Mouse (Mus musculus): Measurements from ENCODE around the gene Lrpprc. TPM values are rescaled to one million over a fixed set of nuclear protein-coding genes. Genes with fewer than 3 reads are reported as not detected.

Lrpprc gene
- total and polyA plus RNA-seq, 3 experiments = 54.4 to 73.8 (median 65.9) TPM

DNA sequence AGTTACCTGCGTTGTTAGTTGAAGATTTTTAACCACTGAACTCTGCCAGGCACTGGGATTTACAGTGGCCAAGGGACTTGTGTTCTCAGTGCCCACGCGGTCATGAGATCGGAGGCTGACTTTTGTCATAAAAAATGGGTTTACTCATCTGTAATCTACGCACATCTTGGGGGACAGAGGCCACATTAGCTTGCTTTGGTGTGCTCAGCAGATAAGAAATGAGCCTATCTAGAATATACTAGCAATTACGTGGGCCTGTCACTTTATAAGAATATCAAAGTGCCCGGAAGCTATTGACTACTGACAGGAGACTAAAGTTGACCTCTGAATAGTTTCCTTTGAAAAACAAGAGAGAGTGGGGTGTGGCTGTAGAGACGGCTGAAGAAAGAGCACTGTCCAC, 131.6 kb downstream of the Lrpprc start:
- H3K9ac ChIP-seq (ENCODE audit: insufficient read depth, low read depth) = no peak overlapping the region
- H3K4me2 ChIP-seq (ENCODE audit: insufficient read depth, low read depth, poor library complexity, severe bottlenecking) = no peak overlapping the region
- no peaks in the 10 kb centered on the region for H3K9me3 ChIP-seq (replicated peaks; ENCODE audit: low read length)
- H3K36me3 ChIP-seq (replicated peaks in 1 of 2; ENCODE audit: control insufficient read depth in 1 of 2, insufficient read depth in 1 of 2, low read length in 1 of 2) = peaks cover 0 to 2% of the 10 kb centered on the region in 2 experiments
- H3K27me3 ChIP-seq (replicated peaks) = no peaks in the 10 kb centered on the region
- H3K79me2 ChIP-seq (replicated peaks; ENCODE audit: control insufficient read depth, extremely low read depth, insufficient read depth, poor library complexity, severe bottlenecking) = no peaks in the 10 kb centered on the region
- dilution Hi-C loops (cut with MboI; ENCODE audit: extremely low pct_ligation_motif_present, extremely low pct_unique_long_range_greater_than_20kb, low sequenced_read_pairs) (no loop called here), in situ Hi-C loops (cut with MboI; ENCODE audit: low pct_ligation_motif_present, low pct_unique_long_range_greater_than_20kb, low sequenced_read_pairs) (no loop called here)
- H3K4me3 ChIP-seq (replicated peaks in 1 of 3; ENCODE audit: low read depth in 2 of 3, low read length in 2 of 3, poor library complexity in 1 of 3) = no peak overlapping the region
- no peak for DNase-seq (ENCODE audit: extremely low read depth)
- TF ChIP-seq MAZ (IDR thresholded peaks at IDR 0.05; ENCODE audit: low read depth, low read length) = no peak
- no peak for TF ChIP-seq PAX5 (IDR thresholded peaks at IDR 0.05; ENCODE audit: low read length)
- no peak for TF ChIP-seq MAX (IDR thresholded peaks at IDR 0.05; ENCODE audit: low read length)
- TF ChIP-seq ETS1 (conservative IDR thresholded peaks at IDR 0.05; ENCODE audit: low read depth, low read length) = no peak
- no peak for TF ChIP-seq UBTF (IDR thresholded peaks at IDR 0.05; ENCODE audit: low read depth, low read length)
- no peak for TF ChIP-seq ZKSCAN1 (IDR thresholded peaks at IDR 0.05; ENCODE audit: borderline replicate concordance, low read depth, low read length)
- TF ChIP-seq CHD2 (IDR thresholded peaks at IDR 0.05; ENCODE audit: low read length) = no peak
- no peak for TF ChIP-seq IRF4 (IDR thresholded peaks at IDR 0.05; ENCODE audit: low read depth, low read length)
- TF ChIP-seq MXI1 (IDR thresholded peaks at IDR 0.05; ENCODE audit: low read depth, low read length) = no peak
- TF ChIP-seq E2F4 (IDR thresholded peaks at IDR 0.05; ENCODE audit: insufficient replicate concordance, low read depth, low read length) = no peak
- no peak for TF ChIP-seq CHD1 (IDR thresholded peaks at IDR 0.05; ENCODE audit: low read depth, low read length)
- TF ChIP-seq POLR2A (IDR thresholded peaks at IDR 0.05; ENCODE audit: low read depth, low read length) = no peak
- TF ChIP-seq BHLHE40 (IDR thresholded peaks at IDR 0.05; ENCODE audit: low read depth, low read length) = no peak
- no peak for TF ChIP-seq ELF1 (IDR thresholded peaks at IDR 0.05; ENCODE audit: low read depth, low read length)
- H3K27ac ChIP-seq (ENCODE audit: insufficient read depth, low read depth) = no peak overlapping the region
- 0 out of 4 replicates have a peak, but pooled peaks cover 0 to 3% of the 10 kb centered on the region in 2 experiments for H3K4me1 ChIP-seq (ENCODE audit: control insufficient read depth in 1 of 2, insufficient read depth in 2 of 2)

DNA sequence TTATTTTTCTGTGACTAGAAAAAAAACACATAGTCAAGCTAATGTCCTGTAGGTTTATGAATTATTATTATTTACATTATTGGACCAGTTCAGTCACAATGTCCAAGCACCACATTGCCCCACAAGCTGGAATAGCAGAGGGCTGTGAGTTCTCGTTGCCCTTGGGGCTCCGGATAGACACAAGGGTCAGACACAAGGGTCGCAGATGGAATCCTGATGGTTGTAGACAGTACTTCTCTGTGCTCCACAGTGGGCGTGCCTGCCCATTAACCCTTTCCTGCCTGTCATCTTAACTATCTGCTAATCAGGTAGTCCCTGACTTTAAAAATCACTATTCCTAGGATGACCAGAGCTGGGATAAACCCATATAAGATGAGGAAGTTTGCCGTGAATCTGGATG, 132.4 kb downstream of the Lrpprc start:
- in situ Hi-C loops (cut with MboI; ENCODE audit: low pct_ligation_motif_present, low pct_unique_long_range_greater_than_20kb, low sequenced_read_pairs) (no loop called here), dilution Hi-C loops (cut with MboI; ENCODE audit: extremely low pct_ligation_motif_present, extremely low pct_unique_long_range_greater_than_20kb, low sequenced_read_pairs) (no loop called here)
- no peaks in the 10 kb centered on the region for H3K27me3 ChIP-seq (replicated peaks)
- no peak overlapping the region for H3K4me2 ChIP-seq (ENCODE audit: insufficient read depth, low read depth, poor library complexity, severe bottlenecking)
- no peak overlapping the region for H3K4me3 ChIP-seq (replicated peaks in 1 of 3; ENCODE audit: low read depth in 2 of 3, low read length in 2 of 3, poor library complexity in 1 of 3)
- DNase-seq (ENCODE audit: extremely low read depth) = no peak
- no peak overlapping the region for H3K27ac ChIP-seq (ENCODE audit: insufficient read depth, low read depth)
- H3K79me2 ChIP-seq (replicated peaks; ENCODE audit: control insufficient read depth, extremely low read depth, insufficient read depth, poor library complexity, severe bottlenecking) = no peaks in the 10 kb centered on the region
- H3K9me3 ChIP-seq (replicated peaks; ENCODE audit: low read length) = no peaks in the 10 kb centered on the region
- peaks cover 0 to 9% of the 10 kb centered on the region in 2 experiments for H3K36me3 ChIP-seq (replicated peaks in 1 of 2; ENCODE audit: control insufficient read depth in 1 of 2, insufficient read depth in 1 of 2, low read length in 1 of 2)
- 0 out of 4 replicates have a peak, but pooled peaks cover 0 to 3% of the 10 kb centered on the region in 2 experiments for H3K4me1 ChIP-seq (ENCODE audit: control insufficient read depth in 1 of 2, insufficient read depth in 2 of 2)
- no peak overlapping the region for H3K9ac ChIP-seq (ENCODE audit: insufficient read depth, low read depth)
- TF ChIP-seq MAZ (IDR thresholded peaks at IDR 0.05; ENCODE audit: low read depth, low read length) (no peak), CTCF (conservative IDR thresholded peaks at IDR 0.05 in 1 of 2, IDR thresholded peaks at IDR 0.05 in 1 of 2; ENCODE audit: low read depth in 2 of 2, low read length in 2 of 2) (no peak), KAT2A (IDR thresholded peaks at IDR 0.05; ENCODE audit: insufficient replicate concordance, low read length) (no peak), MAX (IDR thresholded peaks at IDR 0.05; ENCODE audit: low read length) (no peak), USF2 (conservative IDR thresholded peaks at IDR 0.05; ENCODE audit: low read depth, low read length) (no peak)

Data from CH12.LX (cell line).